ENCODE assay signal across 8 mouse cellular contexts in genomic region chr9:70207151-70207831, GRCm38 (mm10). TPM values are rescaled to one million over a fixed set of nuclear protein-coding genes. Genes with fewer than 3 reads are reported as not detected.
DNase-seq lines count a peak whose midpoint lies in the region; ATAC-seq and TF ChIP-seq lines count a peak whose summit lies in the region.

Gene Myo1e, plus strand, starts transcription at chr9:70207350.

- H3K27me3 ChIP-seq in heart, embryonic 13.5 days (replicated peaks): peaks cover 9% of the 10 kb centered on the region; the same call in 1 of the 2 replicates
- H3K27me3 ChIP-seq in kidney, postnatal 0 days (ENCODE audit: insufficient read depth, low read length): no peaks in the 10 kb centered on the region
- H3K27me3 ChIP-seq in liver, adult 2 months (ENCODE audit: control insufficient read depth, insufficient read depth, low read length): no peaks in the 10 kb centered on the region

- DNase-seq in 3T3-L1 (ENCODE audit: low read depth, low spot score): peak; percentile 98
- DNase-seq in brain, embryonic 14.5 days (ENCODE audit: low read depth): peak; percentile 98
- peak; percentile 91 for DNase-seq in fibroblast of lung, adult 2 months (ENCODE audit: low read depth)
- DNase-seq in kidney, postnatal 0 days (ENCODE audit: low spot score): peak; percentile 98
- peak; percentile 96 for DNase-seq in liver, adult 2 months (ENCODE audit: extremely low read depth, low read depth, low spot score)
- DNase-seq in spleen, postnatal 36 days (ENCODE audit: low spot score in 2 of 2): peak; percentile 89 to 91

- under 1% methylated on average over 43 of the region's 43 CpGs for WGBS in heart, embryonic 13.5 days
- WGBS in kidney, postnatal 0 days: under 1% methylated on average over 43 of the region's 43 CpGs
- under 1% methylated on average over 43 of the region's 43 CpGs for WGBS in liver, adult 2 months

- H3K9me3 ChIP-seq in heart, embryonic 13.5 days: 0 out of 2 replicates have a peak, but pooled peaks cover 4% of the 10 kb centered on the region
- no peaks in the 10 kb centered on the region for H3K9me3 ChIP-seq in kidney, postnatal 0 days (replicated peaks; ENCODE audit: low read length)

- TF ChIP-seq CTCF in brain, embryonic 14.5 days (IDR thresholded peaks at IDR 0.05; ENCODE audit: borderline replicate concordance, extremely low read depth, insufficient read depth, insufficient read length): no peak
- no peak for TF ChIP-seq CTCF in kidney, postnatal 0 days (IDR thresholded peaks at IDR 0.05; ENCODE audit: low read depth)
- TF ChIP-seq CTCF in liver, adult 2 months (IDR thresholded peaks at IDR 0.05; ENCODE audit: low read depth, low read length): no peak

- H3K4me2 ChIP-seq in heart, embryonic 13.5 days: peak within 1 kb of the TSS; percentile 96
- peak within 1 kb of the TSS; percentile 100 for H3K4me2 ChIP-seq in kidney, postnatal 0 days (ENCODE audit: low read length)

- H3K4me3 ChIP-seq in heart, embryonic 13.5 days: peak within 1 kb of the TSS; percentile 78
- peak within 1 kb of the TSS; percentile 82 for H3K4me3 ChIP-seq in kidney, postnatal 0 days (replicated peaks; ENCODE audit: low read depth, low read length)
- peak within 1 kb of the TSS; percentile 84 for H3K4me3 ChIP-seq in liver, adult 2 months (ENCODE audit: insufficient read depth, low read depth, low read length)

- peaks cover 23% of the 10 kb centered on the region for H3K79me2 ChIP-seq in liver, adult 2 months (ENCODE audit: control insufficient read depth, insufficient read depth, low read length)

- peaks cover 23% of the 10 kb centered on the region for H3K4me1 ChIP-seq in heart, embryonic 13.5 days
- peaks cover 3% of the 10 kb centered on the region; the same call in 1 of the 2 replicates for H3K4me1 ChIP-seq in kidney, postnatal 0 days (replicated peaks; ENCODE audit: insufficient read depth, low read length)
- peaks cover 20% of the 10 kb centered on the region for H3K4me1 ChIP-seq in liver, adult 2 months (ENCODE audit: control insufficient read depth, insufficient read depth, low read length)

- TF ChIP-seq POLR2A in brain, embryonic 14.5 days (IDR thresholded peaks at IDR 0.05; ENCODE audit: borderline replicate concordance, extremely low read depth, insufficient read depth, insufficient read length, poor library complexity, severe bottlenecking): no peak
- peak; percentile 89 for TF ChIP-seq POLR2A in liver, adult 2 months (IDR thresholded peaks at IDR 0.05; ENCODE audit: extremely low read depth, insufficient read depth, low read length)

- H3K27ac ChIP-seq in heart, embryonic 13.5 days (replicated peaks): peak within 1 kb of the TSS; percentile 91
- peak within 1 kb of the TSS; percentile 85 for H3K27ac ChIP-seq in kidney, postnatal 0 days
- peak within 1 kb of the TSS; percentile 71 for H3K27ac ChIP-seq in liver, adult 2 months (replicated peaks; ENCODE audit: insufficient read depth, low read depth, low read length)

- H3K9ac ChIP-seq in heart, embryonic 13.5 days: peak within 1 kb of the TSS; percentile 90
- H3K9ac ChIP-seq in kidney, postnatal 0 days (ENCODE audit: low read depth, low read length): peak within 1 kb of the TSS; percentile 83
- H3K9ac ChIP-seq in liver, adult 2 months (ENCODE audit: low read depth, low read length): peak within 1 kb of the TSS; percentile 79

- ATAC-seq in heart, embryonic 13.5 days (ENCODE audit: extremely low read depth, insufficient number of reproducible peaks, low FRiP score, low TSS enrichment): peak; percentile 75
- ATAC-seq in kidney, postnatal 0 days (replicated peaks; ENCODE audit: low FRiP score, low read depth): peak; percentile 87
- ATAC-seq in monocyte, adult 5-6 weeks (replicated peaks; ENCODE audit: insufficient number of reproducible peaks, low FRiP score, low TSS enrichment, poor library complexity, severe bottlenecking): peak; percentile 82

- H3K36me3 ChIP-seq in heart, embryonic 13.5 days: no peaks in the 10 kb centered on the region
- no peaks in the 10 kb centered on the region for H3K36me3 ChIP-seq in kidney, postnatal 0 days (ENCODE audit: insufficient read depth, low read length)
- no peaks in the 10 kb centered on the region for H3K36me3 ChIP-seq in liver, adult 2 months (ENCODE audit: control insufficient read depth, insufficient read depth, low read length)

RNA-seq across cellular contexts. Expression of gene Myo1e, which starts in this region (rescaled TPM):
- polyA plus RNA-seq in brain, embryonic 14.5 days (2012; rRNA removed): 2.8 and 4.6 TPM in 2 replicates
- polyA plus RNA-seq in heart, embryonic 13.5 days (2015; fragmentation: Nextera tagmentation; extraction: Ambion mirVana): 10.1 and 10.9 TPM in 2 replicates
- polyA plus RNA-seq in kidney, postnatal 0 days (2015; fragmentation: Nextera tagmentation; extraction: Ambion mirVana): 17.0 and 20.2 TPM in 2 replicates
- 25.1 and 27.2 TPM in 2 replicates for total RNA-seq in liver, adult 2 months (2014; rRNA removed)
- 9.2 and 11.2 TPM in 2 replicates for polyA plus RNA-seq in liver, adult 2 months (2012; rRNA removed)
- 14.9 to 33.2 TPM (median 17.7 TPM) in 3 replicates for total RNA-seq in monocyte, adult 5-6 weeks (2017)

Comparison
In these comparisons a context has a peak if more than half of its experiments do, and no peak if none do; other contexts are left out.
1. Peak in every context shown above with its lines: DNase-seq, ATAC-seq, H3K4me3 ChIP-seq and H3K27ac ChIP-seq.